Mouse (Mus musculus) kidney, postnatal 14 days (tissue): ENCODE data around the gene Zfp143.
"Not testable (repeated sequence)": the region's sequence is repeated elsewhere in the genome, so short reads cannot be mapped to it uniquely, and the experiment has no call there.

Experiments used
- DNase-seq: peaks from one replicate; pipeline ENCODE4 v3.0.0; 2022; ENCODE audit warnings: mixed read lengths

Zfp143 gene

GRCm38 (mm10) chr7:110097106-110097793, 36.2 kb downstream of the Zfp143 start:
- peak; percentile 70 for DNase-seq

GRCm38 (mm10) chr7:110100854-110101253, 39.8 kb downstream of the Zfp143 start:
- DNase-seq, result no peak

DNA sequence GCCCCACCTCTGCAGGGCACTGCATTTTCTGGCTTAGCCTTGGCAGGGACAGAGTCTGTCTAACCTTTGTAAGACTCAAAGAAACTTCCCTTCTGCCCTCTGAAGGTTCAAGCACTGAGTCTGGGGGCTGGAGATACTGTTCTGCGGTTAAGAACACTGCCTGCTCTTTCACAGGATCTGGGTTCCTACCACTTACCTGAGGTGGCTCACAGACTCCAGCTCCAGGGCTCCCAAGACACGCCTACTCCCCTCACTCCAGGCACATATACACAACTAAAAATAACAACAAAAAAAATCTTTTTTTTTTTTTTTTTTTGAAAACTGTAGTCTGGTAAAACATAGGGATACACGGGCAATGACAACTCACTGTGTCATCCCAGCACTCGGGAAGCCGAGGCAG, 40.2 kb downstream of the Zfp143 start:
- no peak for DNase-seq

GRCm38 (mm10) chr7:110105041-110105440, 44.0 kb downstream of the Zfp143 start:
- DNase-seq, result no peak

DNA sequence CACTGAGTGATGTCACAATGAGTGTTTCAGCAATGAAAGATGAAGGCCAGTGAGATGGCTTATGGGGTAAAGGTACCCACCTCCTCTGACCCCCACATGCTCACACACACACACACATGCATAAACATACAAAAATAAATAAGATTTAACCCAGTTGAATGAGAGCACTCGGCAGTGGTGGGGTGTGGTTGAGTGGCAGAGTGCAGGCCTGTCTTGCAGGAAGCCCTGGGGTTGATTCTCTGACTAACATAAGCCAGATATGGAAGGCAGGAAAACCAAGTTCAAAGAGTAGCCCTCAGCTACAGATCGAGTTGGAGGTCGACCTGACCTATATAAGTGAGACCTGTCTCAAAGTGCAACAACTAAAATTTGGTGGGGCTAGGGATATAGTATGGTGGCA, 45.6 kb downstream of the Zfp143 start:
- DNase-seq, result no peak

- not testable (repeated sequence) for DNase-seq
These were observed 47.5 kb downstream of the Zfp143 start for GRCm38 (mm10) chr7:110108524-110108923.

DNA sequence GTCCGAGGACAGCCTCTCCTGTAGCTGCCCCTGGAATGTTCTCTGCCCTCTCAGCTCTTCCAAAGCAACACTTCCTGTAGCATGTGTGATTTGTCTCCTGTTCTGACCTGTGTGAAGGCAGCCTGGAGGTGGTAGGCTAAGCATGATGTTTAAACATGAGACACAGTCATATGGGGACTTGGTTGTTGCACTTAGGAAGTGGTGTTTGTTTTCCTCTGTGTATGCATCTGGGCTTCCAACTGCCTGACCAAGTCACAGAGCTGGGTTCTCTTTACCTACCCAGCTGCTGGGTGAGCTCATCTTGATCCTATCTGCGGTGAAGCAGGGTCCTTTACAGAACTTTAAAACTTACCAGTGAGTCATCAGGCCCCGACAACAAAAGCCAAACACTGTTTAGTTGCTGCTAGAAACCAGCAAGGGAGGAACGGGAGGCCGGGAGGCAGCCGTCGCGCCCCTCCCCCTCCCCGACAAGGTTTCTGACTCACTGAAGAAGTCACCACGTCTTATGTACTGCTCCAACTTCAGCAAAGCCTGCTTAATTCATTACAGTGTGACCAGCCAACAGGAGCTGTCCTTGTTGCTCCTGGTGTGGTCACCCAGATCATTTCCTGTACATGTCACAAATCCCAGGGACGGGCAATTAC, 48.1 kb downstream of the Zfp143 start:
- DNase-seq, result peak; percentile 70

- DNase-seq, result no peak
These were observed 49.1 kb downstream of the Zfp143 start for GRCm38 (mm10) chr7:110110061-110110656.

GRCm38 (mm10) chr7:110114699-110115098, 53.7 kb downstream of the Zfp143 start:
- DNase-seq, result no peak

- DNase-seq, result peak; percentile 83
These were observed 55.8 kb downstream of the Zfp143 start for GRCm38 (mm10) chr7:110116731-110117291.

DNA sequence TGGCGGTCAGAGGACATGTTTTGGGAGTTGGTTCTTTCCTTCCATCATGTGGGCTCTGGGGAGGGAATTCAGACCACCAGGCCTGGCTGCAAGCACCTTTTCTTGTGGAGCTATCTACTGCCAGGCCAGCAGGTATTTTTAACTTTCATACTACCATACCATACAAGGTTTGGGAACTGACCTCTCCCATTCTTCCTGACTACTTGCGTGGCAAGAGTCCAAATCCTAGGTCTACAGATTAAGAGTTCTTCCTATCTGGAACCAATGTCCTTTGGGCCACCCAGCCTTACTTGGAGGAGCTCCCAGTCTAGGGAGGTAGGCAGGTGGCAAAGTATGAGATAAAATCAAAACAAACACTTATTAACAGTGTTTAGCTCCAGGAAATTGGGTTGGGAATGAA, 57.4 kb downstream of the Zfp143 start:
- no peak for DNase-seq

DNA sequence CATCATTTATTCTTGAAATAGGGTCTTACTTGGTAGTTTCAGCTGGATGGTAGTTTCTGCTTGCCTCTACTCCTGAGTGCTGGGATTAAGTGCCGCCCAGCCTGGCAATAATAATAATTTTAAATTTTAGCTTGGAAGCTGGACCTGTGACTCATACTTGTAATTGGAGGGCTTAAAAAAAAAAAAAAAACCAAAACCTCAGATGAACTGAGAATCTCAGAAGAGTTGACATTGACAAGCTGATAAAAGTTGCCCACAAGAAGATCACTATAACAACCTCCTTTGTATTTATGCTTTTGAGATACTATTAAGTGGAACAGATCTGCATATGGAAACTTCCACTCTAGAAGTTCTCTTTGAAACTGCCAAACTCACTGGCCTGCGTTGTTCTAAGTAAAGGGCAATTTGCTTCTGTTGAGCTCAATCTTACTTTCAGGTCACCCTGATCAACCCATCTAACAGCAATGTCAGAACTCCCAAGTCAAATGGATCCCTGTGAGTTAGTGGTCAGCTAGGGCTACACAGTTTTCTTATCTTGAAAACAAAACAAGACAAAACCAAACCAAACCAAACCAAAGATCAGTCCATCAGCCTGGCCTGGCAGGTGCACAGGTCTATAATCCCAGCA, 59.3 kb downstream of the Zfp143 start:
- DNase-seq, result no peak

GRCm38 (mm10) chr7:110121162-110121515, 60.1 kb downstream of the Zfp143 start:
- DNase-seq, result no peak

GRCm38 (mm10) chr7:110121516-110122288, 60.7 kb downstream of the Zfp143 start, which contains the start of gene Wee1:
TSS of gene Wee1 (plus strand) at chr7:110122046.
- DNase-seq, result peak; percentile 99

GRCm38 (mm10) chr7:110122289-110122564, 61.2 kb downstream of the Zfp143 start:
- DNase-seq, result no peak

DNA sequence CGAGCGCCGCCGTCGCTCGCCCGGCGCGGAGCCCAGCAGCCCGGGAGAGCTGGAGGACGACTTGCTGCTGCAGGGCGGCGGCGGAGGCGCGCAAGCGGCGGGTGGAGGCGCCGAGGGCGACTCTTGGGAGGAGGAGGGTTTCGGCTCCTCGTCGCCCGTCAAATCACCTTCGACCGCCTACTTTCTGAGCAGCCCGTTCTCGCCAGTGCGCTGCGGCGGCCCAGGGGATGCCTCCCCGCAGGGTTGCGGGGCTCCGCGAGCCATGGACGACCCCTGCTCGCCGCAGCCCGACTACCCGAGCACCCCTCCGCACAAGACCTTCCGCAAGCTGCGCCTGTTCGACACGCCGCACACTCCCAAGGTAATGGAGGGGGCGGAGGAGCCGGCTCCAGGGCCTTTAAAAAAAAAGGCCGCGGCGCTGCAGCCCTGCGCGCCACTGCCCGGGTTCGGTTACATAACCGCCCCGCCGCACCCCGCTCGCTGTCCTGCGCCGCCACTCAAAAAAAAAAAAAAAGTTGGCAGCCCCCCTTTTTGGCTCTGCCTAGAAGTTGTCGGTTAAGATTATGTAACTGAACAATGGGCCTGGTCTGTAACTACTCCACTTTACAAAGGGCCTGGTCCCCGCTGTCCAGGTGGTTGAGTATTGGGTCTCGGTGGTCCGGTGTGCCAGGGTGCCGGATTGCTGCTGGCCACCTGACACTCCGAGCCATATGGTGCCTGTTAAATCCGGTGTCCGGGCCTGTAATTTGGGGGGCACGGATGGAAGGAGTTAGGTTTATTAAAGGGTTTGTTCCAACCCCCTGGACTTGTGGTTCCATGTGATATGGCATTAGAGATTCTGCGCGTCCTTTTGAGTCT, 61.8 kb downstream of the Zfp143 start:
- peak; percentile 81 for DNase-seq

GRCm38 (mm10) chr7:110123844-110124555, 63.0 kb downstream of the Zfp143 start:
- DNase-seq, result peak; percentile 38

GRCm38 (mm10) chr7:110128566-110128965, 67.5 kb downstream of the Zfp143 start:
- no peak for DNase-seq

DNA sequence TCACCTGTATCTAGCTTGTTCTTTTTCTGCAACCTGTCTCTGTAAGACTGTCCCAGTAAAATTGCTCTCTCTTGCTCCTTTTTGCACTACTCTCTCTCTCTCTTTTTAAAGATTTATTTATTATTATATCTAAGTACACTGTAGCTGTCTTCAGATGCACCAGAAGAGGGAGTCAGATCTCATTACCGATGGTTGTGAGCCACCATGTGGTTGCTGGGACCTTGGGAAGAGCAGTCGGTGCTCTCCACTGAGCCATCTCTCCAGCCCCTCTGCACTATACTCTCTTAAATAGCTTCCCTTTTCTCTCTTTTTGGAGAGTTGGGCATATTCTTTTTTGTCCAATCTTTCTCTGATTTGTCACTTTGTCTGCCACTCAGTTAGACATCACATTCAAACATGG, 71.3 kb downstream of the Zfp143 start:
- not testable (repeated sequence) for DNase-seq

GRCm38 (mm10) chr7:110133988-110134387, 73.0 kb downstream of the Zfp143 start:
- DNase-seq, result no peak

DNA sequence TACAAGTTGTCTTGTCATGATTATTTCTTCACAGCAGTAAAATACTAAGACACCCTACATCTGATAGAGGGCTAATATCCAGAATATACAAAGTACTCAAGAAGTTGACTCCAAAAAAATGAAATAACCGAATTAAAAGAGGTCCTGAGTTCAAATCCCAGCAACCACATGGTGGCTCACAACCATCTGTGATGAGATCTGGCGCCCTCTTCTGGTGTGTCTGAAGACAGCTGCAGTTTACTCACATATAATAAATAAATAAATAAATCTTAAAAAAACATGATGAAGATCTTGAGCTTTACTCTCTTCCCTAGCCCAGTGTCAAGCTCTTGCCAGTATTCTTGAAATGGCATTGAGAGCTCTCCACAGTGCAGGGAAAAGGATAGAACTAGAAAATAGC, 77.5 kb downstream of the Zfp143 start:
- no peak for DNase-seq
